Mouse (Mus musculus) telencephalon, adult 2 months (tissue): ENCODE data around the gene Dcaf10.

Source experiments
- DNase-seq: peaks from one replicate; pipeline ENCODE4 v3.0.0-alpha.2; 2011; ENCODE audit warnings: low read depth, low spot score

Gene Dcaf10

DNA sequence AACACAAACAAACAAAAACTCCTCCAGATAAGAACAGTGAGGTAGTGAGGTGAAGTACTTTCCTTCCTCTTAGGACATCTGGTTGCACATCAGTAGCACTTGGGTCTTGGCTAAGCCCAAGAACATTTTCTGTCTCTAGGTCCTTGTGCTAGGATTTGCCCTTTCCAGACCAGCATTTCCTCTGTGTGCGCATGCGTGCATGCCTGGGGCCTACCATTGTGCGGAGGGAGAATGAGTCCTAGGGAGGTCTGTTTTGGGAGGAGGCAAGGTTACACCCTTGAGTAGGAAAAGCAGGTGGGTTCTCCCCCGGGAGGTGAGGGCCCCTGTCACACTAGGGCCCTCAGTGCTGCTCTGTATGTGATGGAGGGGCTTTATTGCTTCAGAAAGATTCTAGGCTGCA is 77.2 kb downstream of the Dcaf10 start:
- no peak for DNase-seq

GRCm38 (mm10) chr4:45420733-45421132 is 78.8 kb downstream of the Dcaf10 start:
- DNase-seq: no peak

- no peak for DNase-seq
Observed at GRCm38 (mm10) chr4:45421519-45422260, 79.8 kb downstream of the Dcaf10 start.

DNA sequence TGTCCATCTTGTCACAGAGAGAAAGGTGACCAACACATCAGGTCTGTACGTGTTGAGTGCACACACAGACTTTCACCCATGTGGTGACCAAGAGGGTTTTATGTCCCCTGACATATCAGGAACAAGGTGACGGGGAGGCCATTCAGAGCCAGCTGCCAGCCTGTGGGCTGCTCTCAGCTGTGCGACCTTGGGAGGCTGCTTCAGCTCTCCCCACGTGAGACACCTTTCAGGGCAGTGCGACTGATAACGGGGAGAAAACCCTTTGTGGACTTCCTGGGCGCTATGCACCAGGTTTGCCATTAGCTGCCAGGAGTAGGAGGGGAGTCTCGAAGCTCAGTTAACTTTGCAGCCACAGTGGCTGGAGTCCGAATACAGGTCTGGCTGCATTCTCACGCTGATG is 80.7 kb downstream of the Dcaf10 start:
- DNase-seq: no peak

DNA sequence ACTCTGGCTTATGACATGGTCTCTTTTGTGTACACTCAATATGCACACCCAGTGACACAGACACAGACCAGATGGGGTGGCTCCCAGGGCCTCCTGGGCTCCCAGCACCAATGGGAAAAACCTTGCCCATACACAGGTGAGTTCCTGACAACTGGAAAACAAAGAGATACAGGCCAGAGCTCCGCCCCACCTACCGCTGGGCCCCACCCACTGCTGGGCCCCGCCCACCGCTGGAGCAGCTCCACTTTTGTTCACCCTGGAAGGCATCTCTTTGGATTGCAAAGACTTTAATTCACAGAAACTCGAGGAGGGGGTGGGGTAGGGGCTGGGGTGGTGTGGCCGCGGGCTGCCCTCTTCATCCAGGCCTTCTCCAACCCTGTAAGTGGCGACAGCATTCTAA is 81.5 kb downstream of the Dcaf10 start:
- DNase-seq: no peak

- DNase-seq: no peak
Observed at GRCm38 (mm10) chr4:45426724-45427457, 85.0 kb downstream of the Dcaf10 start.
